Mouse (Mus musculus): ENCODE data around the gene Gp1bb. TPM values are rescaled to one million over a fixed set of nuclear protein-coding genes. Genes with fewer than 3 reads are reported as not detected.

The Gp1bb gene
- total RNA-seq, 2 experiments from 2014 or later: not detected

GRCm38 (mm10) chr16:18601447-18601846 is 20.8 kb downstream of the Gp1bb start:
- DNase-seq: no peak

GRCm38 (mm10) chr16:18598006-18598405 is 24.2 kb downstream of the Gp1bb start:
- DNase-seq: no peak

GRCm38 (mm10) chr16:18596255-18596654 is 25.9 kb downstream of the Gp1bb start:
- DNase-seq: no peak

GRCm38 (mm10) chr16:18593930-18594329 is 28.3 kb downstream of the Gp1bb start:
- DNase-seq: no peak

- no peak for DNase-seq
These were observed 30.9 kb downstream of the Gp1bb start for GRCm38 (mm10) chr16:18591047-18592018.

- no peak for DNase-seq
These were observed 32.1 kb downstream of the Gp1bb start, which contains the start of gene Tbx1 for GRCm38 (mm10) chr16:18589804-18590790. Tbx1 (minus strand) TSS chr16:18590671.

GRCm38 (mm10) chr16:18589080-18589621 is 33.1 kb downstream of the Gp1bb start:
- no peak for DNase-seq

- no peak for DNase-seq
These were observed 33.5 kb downstream of the Gp1bb start for GRCm38 (mm10) chr16:18588738-18589055.

- no peak for DNase-seq
These were observed 34.1 kb downstream of the Gp1bb start for GRCm38 (mm10) chr16:18587847-18588737.

- no peak for DNase-seq
These were observed 35.2 kb downstream of the Gp1bb start for GRCm38 (mm10) chr16:18586906-18587546.

- DNase-seq: no peak
These were observed 35.9 kb downstream of the Gp1bb start for GRCm38 (mm10) chr16:18586076-18586905.

- no peak for DNase-seq
These were observed 36.5 kb downstream of the Gp1bb start for GRCm38 (mm10) chr16:18585676-18586075.

- no peak for DNase-seq
These were observed 37.2 kb downstream of the Gp1bb start for GRCm38 (mm10) chr16:18584901-18585510.

GRCm38 (mm10) chr16:18583673-18584357 is 38.4 kb downstream of the Gp1bb start:
- no peak for DNase-seq

GRCm38 (mm10) chr16:18583169-18583568 is 39.0 kb downstream of the Gp1bb start:
- DNase-seq: no peak

- DNase-seq: no peak
These were observed 39.6 kb downstream of the Gp1bb start for GRCm38 (mm10) chr16:18582426-18583148.

GRCm38 (mm10) chr16:18581623-18582205 is 40.5 kb downstream of the Gp1bb start:
- DNase-seq: no peak

Measured in gastrocnemius, postnatal 10 days (tissue).